Mouse (Mus musculus): ENCODE data around the gene Slc15a5. TPM values are rescaled to one million over a fixed set of nuclear protein-coding genes. Genes with fewer than 3 reads are reported as not detected.
"Not testable (repeated sequence)": the region's sequence is repeated elsewhere in the genome, so short reads cannot be mapped to it uniquely, and the experiment has no call there.

The Slc15a5 gene
- total and polyA plus RNA-seq, 3 experiments: 0.98 TPM; not detected in 2

- ATAC-seq (ENCODE audit: extremely low read depth, insufficient number of reproducible peaks, low FRiP score, poor library complexity, severe bottlenecking) (no peak), DNase-seq (ENCODE audit: low spot score) (no peak)
- Histone ChIP-seq H3K36me3 (replicated peaks) (no peaks in the 10 kb centered on the region), H3K4me3 (ENCODE audit: low read depth, low read length) (no peak overlapping the region), H3K9me3 (replicated peaks) (peaks cover 32% of the 10 kb centered on the region), H3K4me1 (ENCODE audit: insufficient read depth, low read depth, low read length) (no peaks in the 10 kb centered on the region), H3K27me3 (ENCODE audit: insufficient read depth, low read length) (no peaks in the 10 kb centered on the region)
- no peak for TF ChIP-seq CTCF (IDR thresholded peaks at IDR 0.05; ENCODE audit: low read depth, low read length)
- TF ChIP-seq TAL1 (conservative IDR thresholded peaks at IDR 0.05; ENCODE audit: low read depth, low read length): no peak
- no peak for TF ChIP-seq GATA1 (IDR thresholded peaks at IDR 0.05; ENCODE audit: borderline replicate concordance, low read length)
- no peak for TF ChIP-seq POLR2AphosphoS5 (IDR thresholded peaks at IDR 0.05; ENCODE audit: insufficient replicate concordance, low read depth, low read length)
- no peak for TF ChIP-seq GATA2 (IDR thresholded peaks at IDR 0.05; ENCODE audit: borderline replicate concordance, low read depth, low read length)
Observed at GRCm38 (mm10) chr6:138099646-138100045, 19.9 kb upstream of the Slc15a5 start.

GRCm38 (mm10) chr6:138095060-138095459 is 15.3 kb upstream of the Slc15a5 start:
- H3K27me3 ChIP-seq (ENCODE audit: insufficient read depth, low read length): no peaks in the 10 kb centered on the region
- no peak for TF ChIP-seq POLR2AphosphoS5 (IDR thresholded peaks at IDR 0.05; ENCODE audit: insufficient replicate concordance, low read depth, low read length)
- TF ChIP-seq GATA1 (IDR thresholded peaks at IDR 0.05; ENCODE audit: borderline replicate concordance, low read length): no peak
- TF ChIP-seq TAL1 (conservative IDR thresholded peaks at IDR 0.05; ENCODE audit: low read depth, low read length): no peak
- no peak for TF ChIP-seq CTCF (IDR thresholded peaks at IDR 0.05; ENCODE audit: low read depth, low read length)
- TF ChIP-seq GATA2 (IDR thresholded peaks at IDR 0.05; ENCODE audit: borderline replicate concordance, low read depth, low read length): no peak
- no peaks in the 10 kb centered on the region for H3K36me3 ChIP-seq (replicated peaks)
- no peak for ATAC-seq (ENCODE audit: extremely low read depth, insufficient number of reproducible peaks, low FRiP score, poor library complexity, severe bottlenecking)
- no peak for DNase-seq (ENCODE audit: low spot score)
- H3K4me1 ChIP-seq (ENCODE audit: insufficient read depth, low read depth, low read length): no peaks in the 10 kb centered on the region
- peaks cover 27% of the 10 kb centered on the region for H3K9me3 ChIP-seq (replicated peaks)
- H3K4me3 ChIP-seq (ENCODE audit: low read depth, low read length): no peak overlapping the region

GRCm38 (mm10) chr6:138092432-138092831 is 12.7 kb upstream of the Slc15a5 start:
- no peak for ATAC-seq (ENCODE audit: extremely low read depth, insufficient number of reproducible peaks, low FRiP score, poor library complexity, severe bottlenecking)
- Histone ChIP-seq H3K36me3 (replicated peaks) (no peaks in the 10 kb centered on the region), H3K27me3 (ENCODE audit: insufficient read depth, low read length) (no peaks in the 10 kb centered on the region), H3K9me3 (replicated peaks) (peaks cover 31% of the 10 kb centered on the region), H3K4me3 (ENCODE audit: low read depth, low read length) (no peak overlapping the region), H3K4me1 (ENCODE audit: insufficient read depth, low read depth, low read length) (no peaks in the 10 kb centered on the region)
- DNase-seq (ENCODE audit: low spot score): no peak
- TF ChIP-seq GATA2 (IDR thresholded peaks at IDR 0.05; ENCODE audit: borderline replicate concordance, low read depth, low read length): no peak
- TF ChIP-seq CTCF (IDR thresholded peaks at IDR 0.05; ENCODE audit: low read depth, low read length): no peak
- TF ChIP-seq GATA1 (IDR thresholded peaks at IDR 0.05; ENCODE audit: borderline replicate concordance, low read length): no peak
- TF ChIP-seq POLR2AphosphoS5 (IDR thresholded peaks at IDR 0.05; ENCODE audit: insufficient replicate concordance, low read depth, low read length): no peak
- no peak for TF ChIP-seq TAL1 (conservative IDR thresholded peaks at IDR 0.05; ENCODE audit: low read depth, low read length)

- Histone ChIP-seq H3K4me1 (ENCODE audit: insufficient read depth, low read depth, low read length) (no peaks in the 10 kb centered on the region), H3K36me3 (replicated peaks) (no peaks in the 10 kb centered on the region), H3K4me3 (ENCODE audit: low read depth, low read length) (no peak overlapping the region), H3K9me3 (replicated peaks) (peaks cover 27% of the 10 kb centered on the region), H3K27me3 (ENCODE audit: insufficient read depth, low read length) (no peaks in the 10 kb centered on the region)
- no peak for ATAC-seq (ENCODE audit: extremely low read depth, insufficient number of reproducible peaks, low FRiP score, poor library complexity, severe bottlenecking)
- TF ChIP-seq GATA2 (IDR thresholded peaks at IDR 0.05; ENCODE audit: borderline replicate concordance, low read depth, low read length) (no peak), GATA1 (IDR thresholded peaks at IDR 0.05; ENCODE audit: borderline replicate concordance, low read length) (no peak), POLR2AphosphoS5 (IDR thresholded peaks at IDR 0.05; ENCODE audit: insufficient replicate concordance, low read depth, low read length) (no peak), TAL1 (conservative IDR thresholded peaks at IDR 0.05; ENCODE audit: low read depth, low read length) (no peak), CTCF (IDR thresholded peaks at IDR 0.05; ENCODE audit: low read depth, low read length) (no peak)
- no peak for DNase-seq (ENCODE audit: low spot score)
Observed at GRCm38 (mm10) chr6:138089084-138089483, 9.4 kb upstream of the Slc15a5 start.

GRCm38 (mm10) chr6:138086421-138086820 is 6.7 kb upstream of the Slc15a5 start:
- DNase-seq (ENCODE audit: low spot score); ATAC-seq (ENCODE audit: extremely low read depth, insufficient number of reproducible peaks, low FRiP score, poor library complexity, severe bottlenecking); H3K27me3 ChIP-seq (ENCODE audit: insufficient read depth, low read length); H3K36me3 ChIP-seq (replicated peaks); H3K4me1 ChIP-seq (ENCODE audit: insufficient read depth, low read depth, low read length); H3K4me3 ChIP-seq (ENCODE audit: low read depth, low read length): not testable (repeated sequence)
- H3K9me3 ChIP-seq (replicated peaks): peaks cover 32% of the 10 kb centered on the region

GRCm38 (mm10) chr6:138080778-138081549 is 1.2 kb upstream of the Slc15a5 start:
- no peak for ATAC-seq (ENCODE audit: extremely low read depth, insufficient number of reproducible peaks, low FRiP score, poor library complexity, severe bottlenecking)
- H3K36me3 ChIP-seq (replicated peaks): no peaks in the 10 kb centered on the region

More at GRCm38 (mm10) chr6:138080778-138081549, 1.2 kb upstream of the Slc15a5 start:
- H3K4me1 ChIP-seq (ENCODE audit: insufficient read depth, low read depth, low read length): no peaks in the 10 kb centered on the region
- H3K27me3 ChIP-seq (ENCODE audit: insufficient read depth, low read length): no peaks in the 10 kb centered on the region
- no peak overlapping the region for H3K4me3 ChIP-seq (ENCODE audit: low read depth, low read length)
- no peak for DNase-seq (ENCODE audit: low spot score)
- no peak for TF ChIP-seq CTCF (IDR thresholded peaks at IDR 0.05; ENCODE audit: low read depth, low read length)
- TF ChIP-seq GATA1 (IDR thresholded peaks at IDR 0.05; ENCODE audit: borderline replicate concordance, low read length): no peak
- no peak for TF ChIP-seq POLR2AphosphoS5 (IDR thresholded peaks at IDR 0.05; ENCODE audit: insufficient replicate concordance, low read depth, low read length)
- TF ChIP-seq GATA2 (IDR thresholded peaks at IDR 0.05; ENCODE audit: borderline replicate concordance, low read depth, low read length): no peak
- TF ChIP-seq TAL1 (conservative IDR thresholded peaks at IDR 0.05; ENCODE audit: low read depth, low read length): no peak
- peaks cover 24% of the 10 kb centered on the region for H3K9me3 ChIP-seq (replicated peaks)
